Mouse (Mus musculus): ENCODE measurements around the gene Ppp1r18. TPM values are rescaled to one million over a fixed set of nuclear protein-coding genes. Genes with fewer than 3 reads are reported as not detected.

The Ppp1r18 gene
- total RNA-seq, 2 experiments from 2014 or later: 8.5 to 10.8 TPM

- TF ChIP-seq CTCF (IDR thresholded peaks at IDR 0.05): no peak
- intact Hi-C loops (cut with DNase I): no loop called here
- H3K27ac ChIP-seq: no peak overlapping the region; the same call in 1 of the 2 replicates
- DNase-seq (ENCODE audit: extremely low spot score in 1 of 2, low spot score in 2 of 2): no peak
- no peak overlapping the region for H3K4me3 ChIP-seq
These were observed 35.2 kb downstream of the Ppp1r18 start for GRCm38 (mm10) chr17:35900636-35901035.

DNA sequence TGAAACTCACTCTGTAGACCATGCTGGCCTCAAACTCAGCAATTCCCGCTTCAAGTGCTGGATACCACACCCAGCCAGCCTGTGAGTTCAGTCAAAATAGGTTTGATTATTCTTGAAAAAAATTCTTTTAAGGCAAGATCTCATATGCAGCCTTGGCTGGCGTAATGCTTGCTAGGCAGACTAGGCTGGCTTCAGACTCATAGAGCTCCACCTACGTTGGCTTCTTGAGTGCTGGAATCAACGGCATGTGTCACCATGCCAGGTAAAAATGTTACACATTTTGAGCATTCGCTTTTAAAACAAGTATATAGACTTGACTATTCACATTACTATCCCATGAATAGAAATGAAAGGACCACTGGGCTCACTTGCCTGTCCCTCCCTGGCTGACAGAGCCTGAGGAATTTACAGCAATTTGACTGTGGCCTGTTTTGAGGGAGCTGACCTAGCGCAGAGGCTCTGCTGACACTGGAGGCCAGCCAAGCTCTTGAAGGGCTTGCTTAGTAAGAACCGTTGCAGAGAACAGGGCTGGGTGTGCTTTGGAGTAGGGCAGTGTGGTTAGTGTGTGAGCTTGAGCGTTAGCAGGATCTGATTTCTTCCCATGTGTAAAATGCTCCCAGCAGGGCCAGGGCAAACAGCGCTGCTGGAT lies 38.1 kb downstream of the Ppp1r18 start:
- H3K27ac ChIP-seq: no peak overlapping the region
- DNase-seq (ENCODE audit: extremely low spot score in 1 of 2, low spot score in 2 of 2): no peak
- intact Hi-C loops (cut with DNase I): no loop called here
- no peak for TF ChIP-seq CTCF (IDR thresholded peaks at IDR 0.05)
- H3K4me3 ChIP-seq: no peak overlapping the region

- no peak for TF ChIP-seq CTCF (IDR thresholded peaks at IDR 0.05)
These were observed 38.6 kb downstream of the Ppp1r18 start for GRCm38 (mm10) chr17:35903992-35904355.

DNA sequence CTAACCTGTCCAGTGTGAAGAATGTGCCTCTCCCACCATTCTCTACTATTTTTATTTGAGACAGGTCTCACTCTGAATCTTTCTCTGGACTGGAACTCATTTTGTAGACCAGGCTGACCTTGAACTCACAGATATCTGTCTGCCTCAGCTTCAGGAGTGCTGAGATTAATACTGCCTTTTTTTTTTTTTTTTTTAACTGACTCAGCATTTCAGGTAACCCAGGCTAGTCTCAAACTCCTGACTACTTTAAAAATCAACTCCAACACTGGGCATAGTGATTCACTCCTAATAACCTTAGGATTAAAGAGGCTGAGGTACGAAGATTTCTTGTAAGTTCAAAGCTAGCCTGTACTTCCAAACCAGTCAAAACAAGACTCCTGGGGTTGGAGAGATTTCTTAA lies 40.2 kb downstream of the Ppp1r18 start:
- H3K4me3 ChIP-seq: no peak overlapping the region
- TF ChIP-seq CTCF (IDR thresholded peaks at IDR 0.05): no peak
- no peak for DNase-seq (ENCODE audit: extremely low spot score in 1 of 2, low spot score in 2 of 2)
- intact Hi-C loops (cut with DNase I): no loop called here
- no peak overlapping the region for H3K27ac ChIP-seq

More at GRCm38 (mm10) chr17:35903992-35904355, 38.6 kb downstream of the Ppp1r18 start:
- no peak for DNase-seq (ENCODE audit: extremely low spot score in 1 of 2, low spot score in 2 of 2)
- H3K4me3 ChIP-seq: no peak overlapping the region
- H3K27ac ChIP-seq: no peak overlapping the region
- intact Hi-C loops (cut with DNase I): no loop called here

GRCm38 (mm10) chr17:35907609-35908008 lies 42.2 kb downstream of the Ppp1r18 start:
- Histone ChIP-seq H3K27ac (no peak overlapping the region), H3K4me3 (no peak overlapping the region)
- DNase-seq (ENCODE audit: extremely low spot score in 1 of 2, low spot score in 2 of 2): no peak
- intact Hi-C loops (cut with DNase I): no loop called here
- peak; percentile 35 for TF ChIP-seq CTCF (IDR thresholded peaks at IDR 0.05)

DNA sequence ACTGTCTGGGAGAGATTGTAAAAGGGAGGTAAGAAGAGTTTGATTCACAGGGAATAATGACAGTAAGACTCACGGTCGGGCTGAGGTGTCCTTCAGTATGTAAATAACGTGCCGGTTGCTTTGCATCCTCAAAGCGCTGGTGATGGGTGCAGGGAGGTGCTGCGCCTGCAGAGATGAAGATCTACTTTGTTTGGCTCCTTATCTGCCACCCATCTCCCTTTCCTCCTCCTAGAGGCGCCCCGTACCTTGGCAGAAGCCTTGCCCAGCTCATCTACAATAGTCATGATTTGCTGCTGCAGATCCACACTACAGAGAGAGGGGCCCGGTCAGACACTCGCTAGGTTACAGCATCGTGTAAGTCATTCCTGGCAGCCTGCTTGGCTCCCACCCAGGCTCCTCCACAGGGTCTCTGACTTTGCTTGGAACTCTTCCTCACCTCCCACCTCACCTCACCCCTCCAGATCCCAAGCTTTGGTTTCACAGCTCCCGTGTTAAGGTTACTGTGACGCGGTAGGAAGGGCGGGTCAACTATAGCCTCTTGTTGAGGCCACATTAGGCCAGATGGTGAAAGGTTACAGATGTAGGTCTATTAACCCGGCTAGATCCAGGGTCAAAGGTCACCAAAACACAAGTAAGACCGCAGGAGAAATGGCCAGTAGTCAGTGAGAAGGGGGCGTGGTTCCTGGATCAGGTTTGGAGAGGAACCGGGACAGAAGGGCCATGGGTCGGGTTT lies 44.0 kb downstream of the Ppp1r18 start:
- TF ChIP-seq CTCF (IDR thresholded peaks at IDR 0.05): no peak
- intact Hi-C loops (cut with DNase I): no loop called here
- Histone ChIP-seq H3K4me3 (peak overlapping the region; percentile 59), H3K27ac (peak overlapping the region; percentile 81)
- DNase-seq (ENCODE audit: extremely low spot score in 1 of 2, low spot score in 2 of 2): no peak

DNA sequence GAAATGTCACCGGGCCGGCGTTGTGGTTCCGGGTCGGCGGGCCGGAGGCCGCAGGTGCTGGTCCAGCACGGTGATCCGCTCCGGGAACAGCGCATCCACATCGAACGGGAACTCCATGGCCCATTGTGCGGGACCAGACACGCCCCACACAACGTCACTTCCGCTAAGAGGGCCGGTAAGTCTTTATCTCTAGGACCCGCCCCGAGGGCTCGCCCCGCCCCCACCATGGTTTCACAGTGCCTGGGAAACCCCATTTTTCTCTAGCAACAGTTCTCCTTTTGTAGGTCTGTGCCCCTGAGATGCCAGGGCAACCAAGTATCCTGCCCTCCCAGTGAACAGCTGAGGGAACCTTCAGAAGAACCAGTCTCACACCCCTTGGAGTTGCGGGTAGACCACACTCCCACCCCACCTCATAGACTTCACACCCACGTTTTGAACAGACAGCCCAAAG lies 44.6 kb downstream of the Ppp1r18 start, which contains the start of gene Atat1:
Atat1 (minus strand) TSS at position 157 of the 451 bp plus-strand sequence.
- peak; percentile 90 to 91 for DNase-seq (ENCODE audit: extremely low spot score in 1 of 2, low spot score in 2 of 2)
- TF ChIP-seq CTCF (IDR thresholded peaks at IDR 0.05): no peak
- peak within 1 kb of the TSS; percentile 59 for H3K4me3 ChIP-seq
- intact Hi-C loops (cut with DNase I): no loop called here
- H3K27ac ChIP-seq: peak within 1 kb of the TSS; percentile 81

GRCm38 (mm10) chr17:35914975-35915374 lies 49.6 kb downstream of the Ppp1r18 start:
- Histone ChIP-seq H3K4me3 (peak overlapping the region; percentile 75), H3K27ac (no peak overlapping the region)
- intact Hi-C loops (cut with DNase I): loop anchor here (5.0 kb wide), 1 partner anchor 78 kb away; the partner anchor contains the start of gene Tubb5
- peak; percentile 6; the same call in 1 of the 2 replicates for TF ChIP-seq CTCF (IDR thresholded peaks at IDR 0.05)
- no peak for DNase-seq (ENCODE audit: extremely low spot score in 1 of 2, low spot score in 2 of 2)

GRCm38 (mm10) chr17:35915538-35916296 lies 50.3 kb downstream of the Ppp1r18 start:
- H3K27ac ChIP-seq: peak overlapping the region; percentile 100
- peak overlapping the region; percentile 75 for H3K4me3 ChIP-seq
- intact Hi-C loops (cut with DNase I): loop anchor here (5.0 kb wide), 1 partner anchor 78 kb away; the partner anchor contains the start of gene Tubb5
- no peak for DNase-seq (ENCODE audit: extremely low spot score in 1 of 2, low spot score in 2 of 2)
- TF ChIP-seq CTCF (IDR thresholded peaks at IDR 0.05): no peak

DNA sequence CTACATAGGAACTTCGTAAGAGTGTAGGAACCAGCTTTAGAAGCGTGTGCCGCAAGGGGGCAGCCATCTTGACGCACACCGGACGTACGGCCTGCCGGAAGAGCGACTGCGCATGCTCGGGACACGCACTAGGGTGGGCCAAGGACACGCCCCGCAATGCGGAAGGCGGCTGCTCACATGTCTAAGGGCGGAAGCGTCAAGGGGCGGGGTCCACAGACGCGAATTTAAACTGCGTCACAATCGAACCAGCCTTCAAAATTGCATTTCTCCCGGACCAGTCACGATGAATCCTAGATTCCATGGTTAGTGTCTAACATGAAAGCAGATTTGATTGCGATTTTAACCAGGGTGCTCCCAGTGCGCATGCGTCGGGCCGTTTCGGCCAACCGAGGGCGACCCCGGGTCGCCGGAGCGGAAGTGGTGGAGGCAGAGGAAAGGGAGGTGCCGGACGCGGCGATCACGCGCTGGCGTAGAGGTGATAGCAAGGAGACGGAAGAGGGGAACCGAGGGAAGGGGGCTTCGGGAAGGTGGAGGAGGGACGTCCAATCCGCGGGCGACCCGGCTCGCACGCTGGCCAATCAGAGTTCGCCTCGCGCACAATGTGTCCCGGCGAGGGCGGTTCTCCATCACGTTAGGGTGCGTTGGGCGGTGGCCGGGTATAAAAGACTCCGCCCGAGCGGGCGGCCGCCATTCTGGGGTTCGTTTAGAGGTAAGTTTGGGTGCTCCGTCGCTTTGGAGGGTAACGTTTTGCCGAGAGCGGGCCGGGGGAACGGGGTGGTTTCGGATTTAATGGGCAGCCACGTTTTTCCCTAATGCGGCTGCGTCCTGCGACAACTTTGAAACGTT lies 51.1 kb downstream of the Ppp1r18 start, which contains the start of the genes Mrps18b and Ppp1r10:
Mrps18b (minus strand) TSS at position 93 of the 846 bp plus-strand sequence.
Ppp1r10 (plus strand) TSS at position 138 of the 846 bp plus-strand sequence.
- peak; percentile 98 to 100 for DNase-seq (ENCODE audit: extremely low spot score in 1 of 2, low spot score in 2 of 2)
- TF ChIP-seq CTCF (IDR thresholded peaks at IDR 0.05): peak; percentile 69
- peak within 1 kb of the TSS; percentile 100 for H3K27ac ChIP-seq
- H3K4me3 ChIP-seq: peak within 1 kb of the TSS; percentile 75
- intact Hi-C loops (cut with DNase I): loop anchor here (5.0 kb wide), 1 partner anchor 79 kb away; the partner anchor contains the start of gene Tubb5

DNA sequence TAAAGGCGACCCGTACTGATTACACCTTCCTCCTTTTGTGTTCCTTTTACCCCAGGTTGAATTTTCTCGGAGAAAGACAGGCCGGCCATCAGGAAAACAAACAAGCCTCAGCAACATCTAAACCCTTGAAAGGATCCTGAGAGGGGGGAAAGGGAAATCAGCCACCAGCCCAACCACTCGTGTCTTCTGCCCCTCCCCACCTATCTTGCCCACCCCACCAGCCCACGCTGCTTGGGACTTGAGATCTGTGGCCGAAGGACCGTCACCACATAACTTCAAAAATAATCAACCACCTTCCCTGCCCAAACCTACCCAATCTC lies 51.7 kb downstream of the Ppp1r18 start:
- intact Hi-C loops (cut with DNase I): loop anchor here (5.0 kb wide), 1 partner anchor 80 kb away; the partner anchor contains the start of gene Tubb5

More for the DNA sequence above, 51.7 kb downstream of the Ppp1r18 start:
- Histone ChIP-seq H3K27ac (peak overlapping the region; percentile 100), H3K4me3 (peak overlapping the region; percentile 75)
- no peak for TF ChIP-seq CTCF (IDR thresholded peaks at IDR 0.05)
- DNase-seq (ENCODE audit: extremely low spot score in 1 of 2, low spot score in 2 of 2): no peak

Data from left cerebral cortex, adult 2 months (tissue).